Mouse (Mus musculus) liver, embryonic 13.5 days (tissue): ENCODE data around the gene Relt. TPM values are rescaled to one million over a fixed set of nuclear protein-coding genes. Genes with fewer than 3 reads are reported as not detected.

Experiments
- microRNA-seq: library from miRNA; unstranded; fragments of <30 nt; microRNA quantifications from one replicate; pipeline ENCODE4, GENCODE M21; 2016
- polyA plus RNA-seq: library from polyadenylated mRNA; unstranded; fragments of >200 nt; fragmentation: Nextera tagmentation; extraction: Ambion mirVana; gene quantifications from 2 replicates; pipeline ENCODE4 v1.2.1, GENCODE M21; 2015

The Relt gene
- polyA plus RNA-seq, 1 experiment from 2014 or later = 15.3 TPM

Small RNA genes within 50 kb of the gene (microRNA-seq; reads per million reads assigned to microRNA genes)
- 70.5 reads per million, percentile 47 among the genes with 10 or more reads in this experiment for gene Mir3102

Other genes starting within 250 kb of the Relt start
- 0.41 and 0.49 TPM in 2 replicates for gene Plekhb1, start 201.0 kb downstream of the Relt start, polyA plus RNA-seq
- gene Fam168a, start 156.8 kb downstream of the Relt start, polyA plus RNA-seq = 4.5 and 5.4 TPM in 2 replicates
- 0.53 and 0.83 TPM in 2 replicates for gene Arhgef17, start 68.7 kb upstream of the Relt start, polyA plus RNA-seq
- gene P2ry6, start 111.2 kb upstream of the Relt start, polyA plus RNA-seq = 2.7 and 3.2 TPM in 2 replicates
- 0.76 TPM in 2 replicates for gene P2ry2, start 149.4 kb upstream of the Relt start, polyA plus RNA-seq
- 4.2 and 6.8 TPM in 2 replicates for gene Fchsd2, start 229.4 kb upstream of the Relt start, polyA plus RNA-seq